Mouse (Mus musculus) spleen, postnatal 36 days (tissue): ENCODE data around the gene Dpyd.

Experiments
- DNase-seq, 2 experiments: peaks; one replicate each; pipeline ENCODE4 v3.0.0; 2022; ENCODE audit warnings: low spot score in 2 of 2, mixed read lengths in 1 of 2

Gene Dpyd

GRCm38 (mm10) chr3:119095223-119095886 is 533.4 kb downstream of the Dpyd start:
- no peak for DNase-seq

DNA sequence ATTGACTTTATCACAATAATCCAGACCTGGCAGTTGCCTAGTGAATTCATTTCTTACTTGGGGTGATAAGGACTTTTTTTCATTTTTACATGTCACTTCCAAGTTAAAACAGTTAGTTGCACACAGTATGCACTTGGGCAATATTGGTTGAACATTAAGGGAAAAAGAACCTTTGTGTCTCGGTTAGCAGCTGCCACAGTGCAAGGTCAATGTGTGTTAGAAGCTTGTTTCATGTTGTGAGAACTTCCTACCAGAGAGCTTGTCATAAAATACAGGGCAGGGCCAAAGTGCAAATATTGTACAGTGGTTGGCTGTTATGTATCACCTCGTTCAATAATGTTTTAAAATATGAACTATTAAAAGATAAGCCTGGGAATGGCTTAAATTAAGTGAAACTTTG is 564.1 kb downstream of the Dpyd start:
- DNase-seq: no peak

DNA sequence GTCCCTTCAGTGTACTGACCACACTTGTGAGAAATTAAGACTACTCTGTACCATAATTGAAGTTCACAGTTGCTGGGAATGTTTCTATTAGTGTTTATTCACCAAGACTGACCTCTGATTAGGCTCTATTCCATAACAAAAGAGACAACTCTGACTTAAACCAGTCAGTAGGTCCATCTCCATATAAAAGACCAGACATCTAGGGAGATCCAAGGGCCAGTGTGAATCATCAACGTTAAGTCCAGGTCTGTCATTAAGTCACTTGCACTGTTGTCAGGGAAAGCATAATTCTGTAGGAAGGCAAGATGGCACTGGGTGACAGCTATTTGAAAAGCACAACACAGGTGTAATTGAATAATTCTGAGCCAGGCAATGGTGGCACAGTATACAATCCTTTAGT is 566.1 kb downstream of the Dpyd start:
- no peak for DNase-seq

- DNase-seq: no peak
These were observed 581.1 kb downstream of the Dpyd start for GRCm38 (mm10) chr3:119143034-119143433.

GRCm38 (mm10) chr3:119144788-119145187 is 582.9 kb downstream of the Dpyd start:
- DNase-seq: no peak

DNA sequence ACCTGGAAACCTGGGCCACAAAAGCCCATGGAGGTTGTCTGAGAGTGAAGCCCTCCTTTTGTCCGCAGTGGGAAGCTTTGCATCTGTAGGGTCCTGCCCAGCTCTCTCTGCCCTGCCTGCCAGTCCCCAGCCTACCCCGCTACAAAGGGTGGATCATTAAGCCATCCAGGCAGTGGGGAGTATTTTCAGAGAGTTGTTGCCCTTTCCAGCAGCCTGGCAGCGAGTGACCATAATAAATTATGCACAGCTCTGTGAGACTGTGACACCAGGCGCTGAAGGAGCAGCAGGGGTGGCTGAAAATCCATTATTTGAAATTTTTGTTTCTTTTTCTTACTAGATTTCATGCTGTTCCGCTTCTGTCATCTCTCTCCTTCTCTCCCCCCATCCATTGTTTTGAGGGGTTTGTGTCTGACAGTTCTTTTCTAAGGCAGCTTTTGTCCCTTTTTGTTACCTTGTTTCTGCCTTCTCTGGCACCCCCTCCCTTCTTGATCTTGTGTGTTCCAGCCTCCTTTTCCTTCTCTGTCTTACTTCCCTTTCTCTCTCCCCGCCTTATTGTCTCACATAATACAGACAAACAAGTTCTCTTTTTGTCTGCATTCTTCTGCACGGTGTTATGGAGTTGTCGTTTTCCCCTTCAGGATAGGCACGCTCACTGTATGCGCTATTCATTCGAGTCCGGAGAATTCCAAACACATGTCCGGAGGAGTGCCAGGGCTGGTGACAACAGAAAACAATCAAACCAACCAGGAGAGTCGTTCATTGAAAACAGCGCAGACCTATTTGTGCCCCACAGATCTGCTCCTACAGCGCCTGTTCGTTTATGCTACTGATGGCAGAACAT is 592.9 kb downstream of the Dpyd start:
- no peak for DNase-seq

DNA sequence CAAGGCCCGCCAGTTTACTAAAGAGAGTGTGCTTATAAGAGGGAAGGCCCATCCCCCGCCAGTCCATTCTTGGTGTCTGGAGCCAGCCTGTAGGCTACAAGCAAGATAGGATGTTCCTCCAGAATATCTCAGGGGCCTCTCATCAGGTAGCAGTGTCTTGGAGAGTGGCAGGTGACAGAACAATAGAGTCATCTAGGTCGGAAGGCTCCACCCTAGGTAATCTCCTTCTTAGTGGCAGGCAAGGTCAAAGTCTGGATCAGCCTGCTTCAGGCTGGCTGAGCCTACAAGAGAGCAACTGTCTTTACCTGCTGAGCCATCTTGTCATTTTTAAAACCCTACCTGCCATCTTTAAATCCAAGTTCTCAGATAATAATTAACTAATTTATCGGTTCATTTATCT is 596.7 kb downstream of the Dpyd start:
- DNase-seq: no peak

GRCm38 (mm10) chr3:119165691-119166090 is 603.8 kb downstream of the Dpyd start:
- no peak for DNase-seq

DNA sequence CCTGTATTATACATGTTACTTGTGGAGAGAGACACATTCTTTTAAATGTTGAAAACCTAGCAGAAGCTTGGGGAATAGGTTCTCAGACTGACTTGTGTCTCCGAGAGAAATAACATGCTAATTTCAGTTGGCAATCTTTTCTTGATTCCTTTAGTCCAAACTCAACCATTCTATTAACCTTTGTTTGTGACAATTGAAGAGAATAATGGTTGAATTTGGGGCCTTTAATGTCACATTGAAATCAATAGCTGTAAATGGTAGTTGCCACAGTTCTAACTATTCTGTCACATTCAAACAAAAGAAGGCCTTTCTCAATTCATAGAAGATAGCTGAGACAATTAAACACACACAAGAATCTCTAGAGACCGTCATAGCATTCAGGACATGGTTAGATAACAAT is 606.2 kb downstream of the Dpyd start:
- no peak for DNase-seq

DNA sequence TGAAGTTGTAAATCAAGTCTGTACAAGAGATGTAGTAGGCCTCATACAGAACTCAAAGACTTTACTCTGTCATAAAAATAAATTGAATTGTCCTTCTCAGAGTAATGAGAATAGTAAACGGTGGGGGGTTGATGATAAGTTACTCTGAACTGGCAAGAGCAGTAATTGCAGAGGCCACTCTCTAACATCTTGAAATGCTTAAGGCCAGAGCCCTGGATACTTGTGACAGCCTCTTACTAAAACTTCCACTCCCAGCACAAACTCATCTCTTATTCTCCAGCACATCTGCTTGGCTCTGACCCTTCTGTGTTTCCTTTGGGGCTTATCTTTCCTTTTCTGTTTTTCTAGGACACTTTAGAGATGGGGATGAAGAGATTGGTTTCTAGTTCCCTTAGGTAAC is 606.7 kb downstream of the Dpyd start:
- DNase-seq: no peak

- no peak for DNase-seq
These were observed 621.3 kb downstream of the Dpyd start for GRCm38 (mm10) chr3:119183261-119183660.

- DNase-seq: no peak
These were observed 632.1 kb downstream of the Dpyd start for GRCm38 (mm10) chr3:119194071-119194470.

DNA sequence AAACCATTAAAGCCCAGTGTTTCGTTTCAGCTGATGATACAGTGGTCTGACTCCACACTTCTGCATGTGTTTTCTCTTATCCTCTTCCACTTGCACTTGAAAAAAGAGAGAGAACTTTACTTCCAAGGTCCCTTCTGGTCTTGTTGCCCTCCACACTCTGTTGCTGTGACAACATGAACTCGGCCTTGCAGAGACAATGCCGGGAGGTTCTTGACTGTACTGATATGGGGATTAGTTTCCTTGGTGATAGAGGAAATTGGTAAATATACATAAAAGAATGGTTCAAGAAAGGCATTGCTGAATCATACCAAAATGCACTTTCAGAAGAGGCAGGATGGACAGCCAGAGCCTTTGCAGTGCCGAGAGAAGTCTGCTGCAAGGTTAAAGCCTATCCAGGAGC is 633.7 kb downstream of the Dpyd start:
- no peak for DNase-seq

GRCm38 (mm10) chr3:119220763-119221412 is 659.0 kb downstream of the Dpyd start:
- DNase-seq: no peak

- DNase-seq: no peak
These were observed 681.3 kb downstream of the Dpyd start for GRCm38 (mm10) chr3:119243181-119243580.

DNA sequence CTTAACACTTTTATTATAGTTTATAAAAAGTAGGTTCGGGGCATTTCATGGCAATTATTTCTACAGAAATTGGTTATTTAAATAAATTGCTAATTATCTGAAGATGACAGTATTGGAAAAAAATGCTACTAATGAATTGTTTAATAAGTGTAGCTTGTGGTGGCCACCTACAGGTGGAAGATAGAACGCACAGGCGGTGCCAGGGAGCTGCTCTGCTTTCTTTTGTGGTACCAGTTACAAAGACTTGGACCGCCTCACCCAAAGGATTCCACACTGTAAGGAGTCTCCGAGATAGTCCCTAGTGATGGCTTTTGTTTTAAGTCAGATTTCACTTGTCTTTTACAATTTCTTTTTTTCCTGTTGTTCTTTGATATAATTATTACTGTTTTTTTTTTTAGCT is 694.6 kb downstream of the Dpyd start:
- no peak for DNase-seq

- DNase-seq: no peak
These were observed 713.3 kb downstream of the Dpyd start for GRCm38 (mm10) chr3:119275241-119275640.

- DNase-seq: no peak
These were observed 718.7 kb downstream of the Dpyd start for GRCm38 (mm10) chr3:119280671-119281070.

GRCm38 (mm10) chr3:119314693-119315092 is 752.8 kb downstream of the Dpyd start:
- DNase-seq: no peak

DNA sequence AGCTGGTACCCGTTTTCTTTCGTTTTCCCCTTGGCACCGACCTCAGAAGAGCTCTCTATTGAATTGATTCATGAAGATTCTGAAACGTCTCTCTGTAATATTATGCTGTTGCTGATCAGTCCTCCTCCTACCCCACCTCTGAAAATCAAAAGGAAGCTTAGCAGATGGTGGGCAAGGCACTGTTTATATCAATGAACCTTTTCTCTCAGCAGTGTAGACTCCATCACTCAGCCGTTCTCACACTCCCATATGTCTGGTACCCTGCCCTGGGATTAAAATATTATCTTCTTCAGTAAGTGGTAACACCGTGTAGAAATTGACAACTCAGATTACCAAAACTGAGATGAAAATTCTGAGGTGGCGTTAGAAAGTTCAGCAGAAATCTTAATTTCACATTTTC is 767.1 kb downstream of the Dpyd start:
- no peak for DNase-seq

GRCm38 (mm10) chr3:119333335-119334305 is 771.7 kb downstream of the Dpyd start:
- DNase-seq: no peak
